Mouse (Mus musculus) CH12F3 (cell line): ENCODE measurements around the gene Ttc7b.

Source experiments
- in situ Hi-C: fragments of 300-500 bp; cut with MboI; formaldehyde crosslinking; loops from 2 replicates; pipeline ENCODE4 v1.14.3; 2020; ENCODE audit warnings: low sequenced_read_pairs

The Ttc7b gene

DNA sequence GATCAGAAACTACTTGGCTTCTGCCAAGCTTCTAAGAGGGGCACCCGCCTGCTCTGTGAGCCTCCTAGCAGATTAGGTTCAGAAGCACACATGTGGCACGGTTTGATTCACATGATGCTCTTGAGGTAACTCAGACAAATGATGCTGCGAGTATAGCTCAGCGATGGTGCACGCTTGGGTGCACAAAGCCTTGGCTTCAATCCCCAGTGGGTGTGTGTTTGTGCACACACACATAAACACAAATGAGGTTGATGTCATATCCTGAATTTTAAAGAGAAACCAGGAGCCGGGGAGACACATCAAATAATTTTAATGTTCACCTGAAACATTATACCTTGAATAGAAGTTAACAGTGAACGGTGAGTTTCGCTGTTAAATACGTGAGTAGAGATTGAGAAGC, 6.6 kb upstream of the Ttc7b start:
- in situ Hi-C loops = no loop called here

DNA sequence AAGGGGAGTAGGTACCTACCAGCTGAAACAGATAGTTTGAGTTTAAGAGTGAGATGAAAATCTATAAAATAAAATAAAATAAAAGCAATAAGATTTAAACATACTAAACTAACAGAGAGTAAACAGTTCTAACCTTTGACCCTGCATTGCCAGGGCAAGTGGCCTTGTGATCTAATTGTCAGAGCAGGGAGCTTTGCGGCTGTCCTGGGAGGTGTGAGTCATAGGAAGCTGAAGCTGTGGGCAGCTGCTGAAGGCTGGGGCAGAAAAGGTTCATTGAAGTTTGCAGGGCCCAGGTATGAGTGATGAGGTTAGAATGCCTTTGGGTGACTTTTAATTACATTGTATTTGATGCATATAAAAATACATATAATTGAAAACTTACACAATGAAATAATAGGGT, 5.3 kb upstream of the Ttc7b start:
- in situ Hi-C loops = no loop called here

DNA sequence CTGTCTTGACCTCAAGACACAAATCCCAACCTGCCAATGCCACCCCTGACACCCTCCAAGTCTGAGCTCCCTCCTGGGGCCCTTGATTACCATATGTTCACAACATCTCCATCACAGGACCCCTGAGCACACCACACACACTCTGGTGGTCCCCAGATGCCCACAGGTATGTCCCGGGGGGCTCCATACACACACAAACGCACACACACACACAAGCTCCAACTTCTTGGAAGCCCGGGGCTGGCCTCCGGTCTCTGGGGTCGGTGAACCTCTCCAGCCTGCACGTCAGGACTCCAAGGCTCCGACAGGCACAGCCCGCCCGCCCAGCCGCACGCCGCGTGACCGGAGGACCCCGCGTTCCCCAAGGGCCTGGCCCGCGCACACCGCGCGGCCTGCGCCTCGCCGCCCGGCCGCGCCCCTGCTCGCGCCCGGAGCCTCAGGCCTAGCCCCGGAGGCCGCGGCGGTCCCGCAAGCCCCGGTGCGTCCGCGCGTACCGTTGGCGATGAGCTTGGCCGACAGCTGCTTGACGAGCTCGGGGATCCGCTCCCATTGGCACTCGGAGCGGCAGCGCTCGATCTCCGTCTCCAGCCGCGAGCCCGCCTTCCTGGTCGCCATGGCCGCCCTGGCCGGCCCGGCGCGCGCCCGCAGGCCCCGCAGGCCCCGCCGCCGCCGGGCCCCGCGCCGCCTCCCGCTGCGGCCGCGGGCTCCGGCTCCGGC, 391 bp downstream of the Ttc7b start:
- in situ Hi-C loops = no loop called here

DNA sequence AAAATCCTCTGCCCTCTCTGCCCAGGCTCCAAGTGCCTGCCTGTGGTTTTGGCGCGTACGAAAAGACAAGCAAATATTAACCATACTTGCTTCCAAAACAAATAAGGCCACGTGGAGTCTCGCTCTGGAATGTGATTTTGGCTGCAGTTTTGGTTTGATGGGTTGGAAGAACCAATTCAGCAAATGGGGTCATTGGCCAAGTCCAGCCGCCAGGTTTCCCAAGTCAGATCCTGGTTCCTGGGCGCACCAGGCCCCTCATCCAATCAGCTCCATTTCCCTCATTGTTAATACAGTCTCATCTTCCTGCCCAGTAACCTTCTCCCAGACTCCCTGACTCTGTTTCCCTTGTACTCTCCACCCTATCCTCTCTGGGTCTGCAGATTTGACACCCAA, 946 bp downstream of the Ttc7b start:
- in situ Hi-C loops = no loop called here

DNA sequence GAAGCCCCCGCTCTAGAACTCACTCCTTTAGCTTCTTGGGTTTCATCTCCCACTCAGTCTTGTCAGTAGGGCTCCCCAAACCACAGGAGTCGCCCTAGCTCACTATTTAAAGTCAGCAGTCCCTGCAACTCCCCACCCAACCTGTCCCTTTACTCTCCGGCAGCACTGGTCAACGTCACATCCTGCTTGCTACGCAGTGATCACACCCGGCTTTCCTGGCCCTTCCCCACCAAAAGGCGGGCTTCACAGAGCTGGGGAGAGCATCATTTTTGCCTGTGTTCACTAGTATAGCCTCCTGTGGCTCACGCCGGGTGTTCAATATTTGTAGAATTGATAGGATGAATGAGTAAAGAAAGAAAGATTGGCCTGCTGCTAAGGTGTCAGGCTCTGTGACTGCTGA, 3.3 kb downstream of the Ttc7b start:
- in situ Hi-C loops = no loop called here

DNA sequence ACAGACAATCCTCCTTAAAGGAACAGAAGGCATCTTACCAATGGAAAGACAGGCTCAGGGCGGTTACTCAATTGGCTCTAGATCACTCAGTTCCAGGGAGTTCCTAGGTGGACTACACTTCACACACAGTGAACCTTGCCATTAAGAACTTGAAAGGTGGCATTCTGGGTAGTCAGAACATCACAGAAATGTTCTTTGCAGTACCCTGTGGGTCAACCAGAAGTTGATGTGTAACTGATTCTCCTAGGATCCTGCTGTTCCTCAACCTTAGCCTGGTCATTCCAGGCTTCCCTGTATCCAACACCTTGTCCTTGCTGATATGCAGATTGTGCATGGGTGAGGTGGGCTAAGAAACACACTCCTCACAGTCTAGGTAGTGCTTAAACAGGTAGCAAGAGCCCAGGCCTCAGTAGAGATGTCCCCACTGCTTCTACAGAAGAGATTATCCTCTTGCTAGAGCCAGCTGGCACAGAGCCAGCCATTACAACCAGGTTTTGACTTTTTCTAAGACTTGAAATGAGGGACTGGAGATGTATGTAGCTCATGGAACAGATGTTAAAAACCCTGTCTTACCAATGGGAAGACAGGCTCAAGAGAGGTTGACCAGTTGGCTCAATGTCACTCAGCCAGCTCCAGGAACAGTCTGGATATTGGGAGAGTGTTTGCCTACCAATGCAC, 4.3 kb downstream of the Ttc7b start:
- in situ Hi-C loops = no loop called here

DNA sequence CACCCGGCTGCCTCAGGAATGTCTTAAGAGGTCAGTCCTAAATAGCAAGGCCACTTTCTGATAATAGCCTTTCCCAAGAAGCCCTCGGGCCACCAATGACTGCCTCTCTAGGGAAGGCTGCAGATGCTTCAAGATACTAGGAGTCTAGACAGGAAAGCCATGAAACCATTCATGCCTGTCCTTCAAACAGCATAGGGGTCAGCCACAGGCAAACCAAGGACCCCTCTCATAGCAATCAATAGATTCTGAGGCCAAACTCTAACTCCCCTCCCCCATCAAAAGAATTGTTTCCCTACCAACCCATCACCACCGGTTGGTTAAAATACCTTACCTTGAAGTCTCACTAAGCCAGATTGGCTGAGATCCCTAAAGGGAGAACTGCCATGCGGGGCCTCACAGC, 5.1 kb downstream of the Ttc7b start:
- in situ Hi-C loops = no loop called here

DNA sequence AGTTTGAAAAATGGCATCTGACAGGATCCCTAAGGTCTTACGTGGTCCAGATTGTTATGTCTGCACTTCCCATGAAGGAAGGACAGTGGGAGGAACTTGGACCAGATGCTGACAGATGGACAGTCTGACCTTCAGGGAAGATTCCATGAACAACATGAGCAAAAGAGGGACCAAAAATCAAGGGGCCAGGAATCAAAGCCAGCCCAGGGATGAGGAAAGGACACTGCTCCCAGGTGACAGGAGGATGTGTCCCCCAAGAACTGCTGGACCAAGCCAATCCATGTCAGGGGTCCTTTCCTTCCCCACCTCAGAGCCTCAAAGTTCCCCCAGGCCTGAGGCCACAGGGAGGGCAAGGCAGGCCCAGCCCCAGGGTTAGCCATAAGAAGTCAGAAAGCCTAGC, 6.0 kb downstream of the Ttc7b start:
- in situ Hi-C loops = no loop called here

DNA sequence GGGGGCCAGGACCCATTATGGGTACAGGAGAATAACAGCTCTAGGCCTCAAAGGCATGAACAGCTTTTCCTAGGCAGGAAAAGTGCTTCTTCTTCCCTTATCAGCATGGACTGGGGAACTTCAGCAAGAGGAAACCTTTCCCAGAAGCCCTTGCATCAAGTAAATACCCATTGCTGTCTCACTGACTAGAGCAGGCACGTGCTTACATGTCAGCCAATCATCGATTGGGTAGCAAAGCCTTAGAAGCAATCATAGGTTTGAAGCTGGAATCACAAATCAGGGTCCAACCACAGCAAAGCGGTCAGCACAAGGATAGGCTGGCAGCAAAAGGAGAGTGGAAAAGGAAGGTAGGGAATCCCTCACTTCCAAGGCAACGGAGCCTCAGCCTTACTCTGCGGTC, 7.5 kb downstream of the Ttc7b start:
- in situ Hi-C loops = no loop called here

DNA sequence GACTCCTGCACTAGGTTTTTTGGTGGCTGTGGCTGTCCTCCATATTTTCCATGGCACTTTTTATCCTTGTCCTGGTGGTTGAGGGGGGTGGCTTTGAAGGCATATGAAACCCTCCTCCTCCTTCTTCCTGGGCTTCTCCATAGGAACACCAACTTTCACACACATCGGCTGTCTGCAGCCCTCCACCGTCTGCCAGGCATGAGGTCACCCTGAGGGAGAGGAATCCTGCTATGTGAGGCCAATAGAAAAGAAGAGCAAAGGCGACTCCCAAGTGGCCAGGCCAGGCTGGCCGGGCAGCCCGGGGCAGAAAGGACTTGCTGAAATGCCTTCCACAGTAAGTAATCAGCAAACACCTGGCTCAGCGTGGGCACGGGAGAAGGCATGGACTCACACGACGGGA, 8.0 kb downstream of the Ttc7b start:
- in situ Hi-C loops = no loop called here

DNA sequence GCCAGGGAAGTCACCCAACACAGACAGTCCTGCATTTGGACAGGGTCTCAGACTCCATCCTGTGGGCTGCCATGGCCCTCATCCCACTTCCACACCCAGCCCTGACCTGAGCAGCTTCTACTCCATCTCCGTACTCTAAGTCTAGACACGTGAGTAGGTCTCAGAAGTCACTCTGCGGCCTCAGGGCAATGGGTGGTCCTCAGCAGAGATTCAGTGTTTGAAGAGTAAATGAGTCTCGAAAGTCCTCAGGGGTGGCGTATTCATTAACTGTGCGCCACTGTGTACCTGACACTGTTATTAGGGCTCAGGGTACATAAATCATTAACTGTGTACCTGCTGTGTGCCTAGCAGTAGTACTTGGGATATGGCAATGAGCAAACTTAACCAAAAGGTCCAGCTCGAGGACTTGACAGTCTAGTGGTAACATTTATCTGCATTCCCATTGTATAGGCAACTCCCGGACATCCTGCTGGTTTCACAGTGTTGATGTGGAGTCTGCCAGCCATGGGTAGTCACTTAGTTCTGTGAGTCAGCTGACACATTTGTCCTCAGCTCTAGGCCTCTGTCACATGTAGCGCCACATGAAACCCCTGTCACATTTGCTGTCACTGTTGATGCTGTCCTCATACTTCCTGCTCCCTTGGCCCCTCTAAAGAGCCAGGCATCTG, 10.9 kb downstream of the Ttc7b start:
- in situ Hi-C loops = no loop called here

DNA sequence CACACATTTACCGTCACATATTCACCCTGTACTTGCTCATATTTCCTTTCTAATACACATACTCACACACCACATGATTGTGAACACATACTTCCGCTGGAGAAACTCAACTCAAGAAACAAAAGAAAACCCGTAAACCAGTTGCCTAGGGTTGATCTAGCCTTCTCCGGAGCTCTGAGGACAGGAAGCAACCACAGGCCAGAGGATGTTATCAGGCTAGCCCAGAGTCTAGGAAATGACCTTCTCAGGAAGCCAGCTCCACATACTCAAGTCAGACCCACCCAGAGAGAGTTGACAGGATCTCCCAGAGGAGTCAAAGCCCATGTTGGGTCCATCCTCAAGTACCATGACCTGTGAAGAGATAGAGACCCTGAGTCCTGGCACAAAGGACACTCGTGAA, 12.0 kb downstream of the Ttc7b start:
- in situ Hi-C loops = no loop called here

DNA sequence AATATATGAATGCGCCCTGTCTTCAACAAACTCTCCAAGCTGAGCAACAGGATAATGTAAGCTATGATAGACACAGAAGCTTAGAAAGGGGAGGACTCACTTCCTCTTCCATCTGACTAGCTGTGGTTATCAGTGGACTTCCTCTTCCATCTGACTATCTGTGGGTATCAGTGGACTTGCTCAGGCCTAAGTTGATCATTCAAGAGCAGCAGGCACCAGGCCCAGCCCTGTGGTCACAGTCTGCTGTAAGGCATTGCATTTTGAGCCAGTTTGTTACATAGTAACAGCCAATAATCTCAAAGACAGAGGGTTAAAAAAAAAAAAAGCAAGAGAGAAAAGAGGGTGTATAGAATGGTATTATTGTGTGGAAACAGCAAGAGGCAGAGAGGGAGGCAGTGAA, 15.1 kb downstream of the Ttc7b start:
- in situ Hi-C loops = no loop called here

DNA sequence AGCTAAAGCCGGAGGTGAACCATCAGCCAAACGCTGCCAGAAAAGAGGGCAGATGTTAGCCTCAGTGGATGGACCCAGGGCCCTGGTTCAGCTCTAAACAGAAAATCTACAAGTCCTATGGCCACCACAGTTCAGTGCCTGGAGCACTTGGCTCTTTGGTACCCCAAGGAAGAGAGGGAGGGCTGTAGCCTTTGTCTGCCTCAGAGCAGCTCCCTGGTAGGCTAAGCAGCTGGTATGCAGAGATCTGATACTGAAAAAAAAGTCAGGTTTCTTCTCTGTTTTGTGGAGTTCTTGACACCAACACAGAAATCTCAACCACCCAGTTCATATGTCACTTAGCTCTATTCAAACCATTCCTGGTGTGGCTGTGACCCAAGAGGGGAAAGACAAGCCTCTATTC, 16.0 kb downstream of the Ttc7b start:
- in situ Hi-C loops = no loop called here

DNA sequence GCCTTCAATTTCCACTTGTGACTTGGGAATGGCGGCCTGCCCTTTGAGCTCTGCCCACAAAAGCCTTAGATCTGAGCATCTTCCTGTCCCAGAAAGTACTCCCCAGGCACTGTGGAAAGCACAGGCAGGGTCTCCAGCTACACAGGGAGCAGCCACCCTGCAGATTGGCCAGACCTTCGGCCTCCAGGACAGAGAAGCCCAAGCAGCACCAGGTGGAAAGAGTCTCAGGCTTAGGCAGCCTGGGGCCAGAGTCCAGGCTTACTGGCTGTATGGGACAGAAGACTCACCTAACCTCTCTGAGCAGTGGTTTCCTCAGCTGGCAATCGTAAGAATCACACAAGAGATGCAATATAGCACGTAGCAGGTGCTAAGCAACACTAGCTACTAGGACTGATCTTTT, 17.0 kb downstream of the Ttc7b start:
- in situ Hi-C loops = no loop called here

DNA sequence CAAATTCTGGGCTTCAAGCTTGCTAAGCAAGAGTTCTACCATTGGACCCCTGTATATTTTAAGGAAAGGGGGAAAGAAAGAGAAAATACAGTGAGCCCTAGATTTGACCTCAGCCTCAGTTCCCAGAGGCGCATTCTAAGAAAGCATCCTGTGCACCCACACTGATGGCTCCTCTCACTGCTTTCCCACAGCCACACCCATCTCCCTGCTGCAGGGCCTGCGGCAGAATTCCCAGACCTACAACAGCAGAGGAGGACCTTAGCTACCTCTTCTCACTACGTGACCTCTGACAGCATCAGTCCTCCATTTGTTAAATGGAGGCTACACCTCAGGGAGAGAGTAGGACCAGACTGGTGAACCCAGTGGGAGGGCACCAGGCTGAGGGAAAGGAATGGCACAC, 18.1 kb downstream of the Ttc7b start:
- in situ Hi-C loops = no loop called here

DNA sequence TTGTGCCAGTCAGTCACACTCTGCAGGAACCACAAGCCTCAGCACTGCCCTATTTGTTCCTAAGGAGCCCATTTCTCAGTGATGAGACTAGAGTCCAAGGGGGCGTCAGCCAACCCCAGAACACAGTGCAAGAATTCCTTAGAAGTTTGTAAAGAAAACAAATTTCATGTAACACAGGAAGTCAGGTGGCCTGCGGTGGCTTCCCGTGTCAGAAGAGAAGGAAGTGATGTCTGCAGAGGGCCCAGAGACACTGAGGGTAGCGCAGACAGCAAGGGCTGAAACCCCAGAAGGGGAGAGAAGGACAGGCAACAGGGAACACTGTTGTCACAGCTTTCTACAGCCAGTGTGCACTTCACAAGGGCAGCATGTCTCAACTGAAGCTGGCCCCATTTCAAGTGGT, 19.4 kb downstream of the Ttc7b start:
- in situ Hi-C loops = no loop called here

DNA sequence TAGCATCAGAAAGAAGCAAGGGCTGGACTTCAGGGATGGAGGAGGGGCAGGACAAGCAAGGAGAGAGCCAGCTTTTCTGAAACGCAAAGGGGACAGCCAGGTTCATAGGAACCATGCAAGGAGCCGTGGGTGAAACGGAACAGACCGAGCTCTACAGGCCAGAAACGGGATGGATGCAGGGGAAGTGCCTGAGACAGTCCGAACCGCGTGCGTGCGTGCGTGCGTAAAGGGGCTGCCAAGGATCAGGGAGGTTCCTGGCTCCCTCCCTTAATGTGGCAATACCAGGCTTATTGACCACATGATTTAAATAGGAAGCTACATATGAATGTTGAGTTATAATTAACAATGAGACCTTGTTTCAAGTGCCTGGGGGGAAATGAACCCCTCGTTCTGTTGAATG, 21.2 kb downstream of the Ttc7b start:
- in situ Hi-C loops = loop anchor here (25.0 kb wide), 1 partner anchor 312 kb away; the partner anchor contains the start of gene Calm1

DNA sequence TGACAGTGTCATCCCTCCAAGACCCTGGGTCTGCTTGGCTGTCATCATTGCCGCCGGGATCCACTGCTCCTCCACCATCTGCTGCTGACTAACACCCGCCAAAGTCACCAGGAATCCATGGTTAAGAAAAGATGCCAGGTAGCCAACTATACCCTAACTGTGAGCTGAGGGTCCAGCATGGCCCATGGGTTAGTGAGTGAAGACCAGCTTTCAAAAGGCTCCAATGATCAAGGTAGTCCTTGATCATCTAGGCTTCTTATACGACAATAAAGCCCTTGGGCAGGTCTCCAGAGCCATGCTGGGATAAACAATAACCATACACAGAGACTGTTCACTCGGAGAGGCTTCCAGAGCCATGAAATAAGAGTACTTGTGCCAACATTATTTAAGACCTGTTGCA, 22.6 kb downstream of the Ttc7b start:
- in situ Hi-C loops = loop anchor here (25.0 kb wide), 1 partner anchor 311 kb away; the partner anchor contains the start of gene Calm1

DNA sequence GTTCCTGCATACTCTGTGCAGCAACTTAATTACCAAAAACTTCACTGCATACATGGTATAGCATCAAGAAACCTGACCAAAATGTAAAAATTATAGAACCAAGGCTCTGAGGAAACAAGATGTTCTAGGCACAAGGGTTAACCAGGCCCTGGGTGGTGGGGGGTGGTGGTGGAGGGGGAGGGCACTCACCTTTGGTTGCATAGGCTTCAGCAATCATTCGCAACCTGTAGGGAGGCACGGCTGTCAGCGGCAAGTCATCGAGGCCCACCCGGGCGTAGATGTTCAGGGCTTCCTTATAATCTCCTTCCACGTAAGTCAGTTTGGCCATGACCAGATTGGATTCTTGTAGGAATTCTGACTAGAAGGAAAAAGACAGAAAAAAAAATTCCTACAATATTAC, 25.5 kb downstream of the Ttc7b start:
- in situ Hi-C loops = loop anchor here (25.0 kb wide), 1 partner anchor 308 kb away; the partner anchor contains the start of gene Calm1

DNA sequence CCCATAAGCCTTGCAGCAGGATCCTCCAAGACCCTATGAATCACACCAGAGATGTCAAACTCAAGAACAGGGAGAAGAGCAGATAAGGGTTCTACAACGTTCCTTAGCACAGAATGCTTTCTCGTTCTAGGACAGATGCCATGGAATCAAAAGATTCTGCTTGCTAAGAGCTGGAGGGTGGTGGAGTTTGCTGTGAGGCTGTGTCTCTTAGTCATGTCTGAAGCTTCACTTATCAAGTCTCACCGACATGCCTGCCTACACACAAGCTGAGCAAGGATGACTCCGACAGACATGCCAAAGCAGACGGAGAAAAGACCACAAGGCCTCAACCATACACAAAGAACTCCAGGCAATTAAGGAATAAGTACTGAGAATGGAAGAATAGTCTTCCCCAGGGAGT, 27.4 kb downstream of the Ttc7b start:
- in situ Hi-C loops = loop anchor here (25.0 kb wide), 1 partner anchor 306 kb away; the partner anchor contains the start of gene Calm1

DNA sequence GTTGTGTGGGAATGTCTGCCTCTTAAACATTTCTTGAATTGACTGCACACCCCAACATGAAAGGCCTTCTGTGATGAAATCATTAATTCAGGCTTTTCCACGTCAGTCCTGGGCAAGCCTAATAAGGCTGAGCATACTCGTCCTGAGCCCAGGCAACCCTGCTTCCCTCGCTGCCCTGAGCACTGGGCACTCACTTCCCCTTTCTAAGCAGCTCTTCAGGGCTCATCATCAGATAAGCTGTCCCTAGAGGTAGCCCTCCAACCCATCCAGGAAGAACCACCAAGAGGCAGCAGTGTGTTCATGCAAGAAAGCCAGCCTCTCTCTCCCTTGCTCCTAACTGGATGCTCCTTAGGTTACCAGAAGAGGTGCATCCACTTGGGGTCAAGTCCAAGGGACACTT, 27.9 kb downstream of the Ttc7b start:
- in situ Hi-C loops = loop anchor here (25.0 kb wide), 1 partner anchor 305 kb away; the partner anchor contains the start of gene Calm1
